Mouse (Mus musculus): ENCODE results near the gene Col4a3.

DNA sequence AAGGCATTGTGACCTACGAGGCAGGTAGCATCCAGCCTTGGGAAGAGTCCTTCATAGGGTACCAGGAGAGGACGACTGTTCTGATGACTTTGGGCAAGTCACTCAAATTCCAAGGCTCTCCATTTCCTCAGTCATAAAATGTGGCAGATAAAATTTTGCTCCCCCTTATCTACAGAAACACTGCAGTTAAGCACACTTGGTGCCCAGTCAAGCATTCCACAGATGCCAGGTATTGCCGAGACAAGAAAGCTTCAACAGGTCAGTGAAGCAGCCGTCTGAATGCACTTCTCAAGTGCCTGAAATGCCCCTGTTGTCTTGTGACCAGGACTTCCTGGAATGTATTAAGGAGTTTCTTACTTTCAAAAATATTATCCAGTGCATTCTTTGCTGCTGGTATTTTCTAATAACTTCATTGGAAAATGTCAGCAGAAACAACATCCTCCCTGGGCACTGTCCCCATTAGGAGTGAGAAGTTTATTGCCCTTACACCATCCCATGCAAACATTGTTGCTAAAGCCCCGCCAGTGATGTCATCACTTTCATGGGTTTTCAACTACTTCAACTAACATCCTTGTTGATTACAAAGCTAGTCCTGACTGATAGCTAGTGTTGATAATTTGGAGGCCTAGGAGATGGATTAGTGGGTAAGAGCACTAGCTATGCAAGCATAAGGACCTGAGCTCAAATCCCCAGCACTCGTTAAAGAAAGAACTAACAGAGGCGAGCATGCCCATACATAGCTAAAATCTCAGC, 16.7 kb downstream of the Col4a3 start:
- TF ChIP-seq TCF3 (IDR thresholded peaks at IDR 0.05; ENCODE audit: insufficient read length, low read depth) (no peak), E2F4 (IDR thresholded peaks at IDR 0.05; ENCODE audit: insufficient read depth) (no peak)

Measured in myocyte (in vitro differentiated cells).